Mouse (Mus musculus) kidney, embryonic 16.5 days (tissue): ENCODE measurements around the gene Creld1. TPM values are rescaled to one million over a fixed set of nuclear protein-coding genes. Genes with fewer than 3 reads are reported as not detected.
A peak's percentile ranks its signal among the peaks of the same experiment; 100 is the strongest.

ENCODE experiments used
- ATAC-seq: fragments of 200-750 bp; cut with Nextera tagmentation; 2 replicates; pipeline ENCODE4 v1.8.0; 2017; ENCODE audit warnings: moderate TSS enrichment; ENCODE audit not compliant: low FRiP score, low TSS enrichment
- H3K27ac ChIP-seq: fragments of 300-500 bp; sonication (generic); 2 replicates; pipeline ENCODE4 v1.5.1; 2014; ENCODE audit warnings: low read length
- H3K27me3 ChIP-seq: fragments of 300-500 bp; sonication (generic); 2 replicates; pipeline ENCODE4 v1.6.1; 2014; ENCODE audit warnings: low read length, control low read depth, mixed read lengths; ENCODE audit not compliant: insufficient read depth
- H3K36me3 ChIP-seq: fragments of 300-500 bp; sonication (generic); 2 replicates; pipeline ENCODE4 v1.6.1; 2014; ENCODE audit warnings: low read length, control low read depth, mixed read lengths; ENCODE audit not compliant: insufficient read depth
- H3K4me1 ChIP-seq: fragments of 300-500 bp; sonication (generic); 2 replicates; pipeline ENCODE4 v1.6.1; 2014; ENCODE audit warnings: low read length, control low read depth, mixed read lengths; ENCODE audit not compliant: insufficient read depth
- H3K4me2 ChIP-seq: fragments of 300-500 bp; sonication (generic); replicated peaks from 2 replicates; pipeline ENCODE4 v1.6.1; 2014; ENCODE audit warnings: low read depth, low read length
- H3K4me3 ChIP-seq: fragments of 300-500 bp; sonication (generic); 2 replicates; pipeline ENCODE4 v1.5.1; 2014; ENCODE audit warnings: mild to moderate bottlenecking, low read length
- H3K9ac ChIP-seq: fragments of 300-500 bp; sonication (generic); replicated peaks from 2 replicates; pipeline ENCODE4 v1.6.1; 2014; ENCODE audit warnings: low read length
- H3K9me3 ChIP-seq: fragments of 300-500 bp; sonication (generic); 2 replicates; pipeline ENCODE4 v1.6.1; 2016; ENCODE audit warnings: low read length, control low read depth
- WGBS: fragments of 180-500 bp; shearing (Covaris S2); extraction: QIAGEN DNeasy Blood & Tissue Kit; methylation state at CpG from one replicate; pipeline ENCODE4 v1.1.7; 2014; 5-methylcytosine and 5-hydroxymethylcytosine counted together
- polyA plus RNA-seq: library from polyadenylated mRNA; unstranded; fragments of >200 nt; fragmentation: Nextera tagmentation; extraction: Ambion mirVana; gene quantifications from 2 replicates; pipeline ENCODE4 v1.2.1, GENCODE M21; 2015

Creld1 gene
- polyA plus RNA-seq, 1 experiment from 2014 or later = 43.4 TPM

GRCm38 (mm10) chr6:113499346-113499745, 16.2 kb downstream of the Creld1 start:
- peaks cover 34% of the 10 kb centered on the region for H3K27me3 ChIP-seq
- no peak overlapping the region for H3K27ac ChIP-seq
- no peak for ATAC-seq
- no peak overlapping the region for H3K9ac ChIP-seq
- H3K36me3 ChIP-seq = no peaks in the 10 kb centered on the region
- 69% methylated on average over 6 of the region's 6 CpGs for WGBS
- no peak overlapping the region for H3K4me2 ChIP-seq
- no peak overlapping the region for H3K4me3 ChIP-seq
- peaks cover 10% of the 10 kb centered on the region for H3K4me1 ChIP-seq
- H3K9me3 ChIP-seq = no peaks in the 10 kb centered on the region

GRCm38 (mm10) chr6:113501388-113502084, 18.4 kb downstream of the Creld1 start, which contains the start of gene Prrt3:
Gene Prrt3, minus strand, starts transcription at chr6:113501931.
- H3K4me1 ChIP-seq = peaks cover 5% of the 10 kb centered on the region
- H3K27me3 ChIP-seq = peaks cover 20% of the 10 kb centered on the region
- no peak within 1 kb of the TSS for H3K27ac ChIP-seq
- peak within 1 kb of the TSS; percentile 59 for H3K4me2 ChIP-seq
- no peaks in the 10 kb centered on the region for H3K9me3 ChIP-seq
- no peaks in the 10 kb centered on the region for H3K36me3 ChIP-seq
- WGBS = 2% methylated on average over 32 of the region's 32 CpGs
- H3K4me3 ChIP-seq = peak within 1 kb of the TSS; percentile 45
- peak; percentile 74 for ATAC-seq
- H3K9ac ChIP-seq = peak within 1 kb of the TSS; percentile 62

DNA sequence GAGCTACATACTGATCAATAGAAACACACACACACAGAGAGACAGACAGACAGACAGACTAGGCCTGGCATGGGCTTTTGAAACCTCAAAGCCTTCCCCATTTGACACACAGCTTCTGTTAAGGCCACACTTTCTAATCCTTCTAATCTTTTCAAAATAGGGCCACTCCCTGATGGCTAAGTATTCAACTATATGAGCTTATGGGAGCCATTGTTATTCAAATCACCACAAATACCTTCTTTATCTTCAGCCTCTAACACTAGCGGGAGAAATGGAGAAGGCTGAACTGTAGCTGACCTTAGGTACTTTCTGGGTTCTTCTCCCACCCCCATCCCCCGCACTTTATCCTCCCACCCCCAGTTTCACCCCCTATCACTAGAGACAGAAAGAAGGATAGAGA, 19.7 kb downstream of the Creld1 start:
- H3K27ac ChIP-seq = no peak overlapping the region
- no peaks in the 10 kb centered on the region for H3K36me3 ChIP-seq
- H3K4me2 ChIP-seq = no peak overlapping the region
- ATAC-seq = no peak
- peaks cover 5% of the 10 kb centered on the region for H3K4me1 ChIP-seq
- H3K27me3 ChIP-seq = peaks cover 20% of the 10 kb centered on the region
- H3K9ac ChIP-seq = no peak overlapping the region
- 91% methylated on average over 2 of the region's 2 CpGs for WGBS
- no peak overlapping the region for H3K4me3 ChIP-seq
- no peaks in the 10 kb centered on the region for H3K9me3 ChIP-seq

DNA sequence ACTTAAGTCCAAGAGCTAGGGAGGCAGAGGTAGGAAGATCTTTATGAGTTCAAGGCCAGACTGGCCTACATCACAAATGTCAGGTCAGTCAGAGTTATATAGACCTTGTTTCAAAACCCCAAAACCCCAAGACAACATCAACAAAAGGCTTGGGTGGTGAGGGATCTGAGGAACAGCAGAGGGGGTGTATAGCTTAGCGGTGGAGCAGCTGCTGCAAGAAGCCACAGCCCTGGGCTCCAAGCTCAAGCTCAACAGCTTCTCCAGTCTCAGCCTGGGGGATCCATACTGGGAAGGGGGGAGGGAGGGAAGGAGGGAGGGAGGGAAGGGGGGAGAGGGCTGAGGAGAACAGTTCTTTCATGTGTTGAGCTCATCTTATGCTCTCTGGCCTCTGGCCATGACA, 22.6 kb downstream of the Creld1 start:
- Histone ChIP-seq H3K4me1 (peaks cover 8% of the 10 kb centered on the region), H3K27me3 (peaks cover 19% of the 10 kb centered on the region)
- WGBS = 83% methylated on average over 1 of the region's 1 CpGs

GRCm38 (mm10) chr6:113507130-113507529, 24.0 kb downstream of the Creld1 start:
- peaks cover 6% of the 10 kb centered on the region for H3K27me3 ChIP-seq
- no peaks in the 10 kb centered on the region for H3K36me3 ChIP-seq
- ATAC-seq = no peak
- H3K4me3 ChIP-seq = no peak overlapping the region
- H3K27ac ChIP-seq = no peak overlapping the region
- H3K9ac ChIP-seq = no peak overlapping the region
- 0 out of 2 replicates have a peak, but pooled peaks cover 4% of the 10 kb centered on the region for H3K4me1 ChIP-seq
- H3K9me3 ChIP-seq = no peaks in the 10 kb centered on the region
- no peak overlapping the region for H3K4me2 ChIP-seq

More for the DNA sequence above, 22.6 kb downstream of the Creld1 start:
- Histone ChIP-seq H3K36me3 (no peaks in the 10 kb centered on the region), H3K27ac (no peak overlapping the region), H3K9me3 (no peaks in the 10 kb centered on the region), H3K4me2 (no peak overlapping the region), H3K4me3 (no peak overlapping the region), H3K9ac (no peak overlapping the region)
- no peak for ATAC-seq

DNA sequence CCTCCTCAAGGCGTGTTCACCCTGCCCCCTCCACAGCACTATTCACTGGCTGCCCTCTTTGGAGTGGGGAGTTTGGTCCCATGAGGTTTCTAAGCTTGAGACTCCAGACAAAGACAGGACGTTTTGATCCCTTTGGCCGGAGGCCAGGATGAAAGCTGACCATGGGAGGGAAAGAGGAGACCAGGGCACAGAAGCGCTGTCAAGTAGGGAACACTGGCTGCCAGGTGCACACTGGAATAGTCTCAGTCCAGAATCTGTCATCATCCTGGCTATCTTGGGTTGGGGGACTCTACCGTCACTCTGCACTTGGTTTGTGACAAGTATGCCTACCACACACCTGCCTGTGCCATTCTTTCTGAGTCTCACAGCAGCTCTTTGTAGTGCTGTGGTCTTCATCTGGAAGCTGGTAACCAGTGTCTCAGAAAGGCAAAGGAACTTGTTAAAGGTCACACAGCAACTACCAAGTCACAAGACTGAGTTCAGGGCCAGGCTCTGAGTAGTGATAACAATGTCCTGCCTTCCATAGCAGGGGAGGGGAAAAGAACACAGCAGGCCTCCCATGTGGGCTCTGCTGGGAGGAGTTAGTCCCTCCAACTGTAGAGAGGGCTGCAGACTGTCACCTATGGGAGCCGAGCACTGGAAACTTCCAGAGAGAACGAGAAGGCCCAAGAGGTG, 25.3 kb downstream of the Creld1 start:
- Histone ChIP-seq H3K9me3 (no peaks in the 10 kb centered on the region), H3K4me3 (no peak overlapping the region), H3K27ac (no peak overlapping the region), H3K4me1 (0 out of 2 replicates have a peak, but pooled peaks cover 4% of the 10 kb centered on the region), H3K9ac (no peak overlapping the region), H3K36me3 (peaks cover 2% of the 10 kb centered on the region; the same call in 1 of the 2 replicates), H3K27me3 (no peaks in the 10 kb centered on the region), H3K4me2 (no peak overlapping the region)
- 58% methylated on average over 7 of the region's 7 CpGs for WGBS
- 0 out of 2 replicates have a peak, but pooled peaks have one; percentile 6 for ATAC-seq

GRCm38 (mm10) chr6:113508947-113509280, 25.8 kb downstream of the Creld1 start:
- Histone ChIP-seq H3K4me3 (no peak overlapping the region), H3K27ac (no peak overlapping the region), H3K9ac (no peak overlapping the region), H3K36me3 (peaks cover 7% of the 10 kb centered on the region), H3K4me2 (no peak overlapping the region), H3K4me1 (0 out of 2 replicates have a peak, but pooled peaks cover 4% of the 10 kb centered on the region), H3K27me3 (no peaks in the 10 kb centered on the region), H3K9me3 (no peaks in the 10 kb centered on the region)
- WGBS = 39% methylated on average over 5 of the region's 5 CpGs
- 0 out of 2 replicates have a peak, but pooled peaks have one; percentile 15 for ATAC-seq

DNA sequence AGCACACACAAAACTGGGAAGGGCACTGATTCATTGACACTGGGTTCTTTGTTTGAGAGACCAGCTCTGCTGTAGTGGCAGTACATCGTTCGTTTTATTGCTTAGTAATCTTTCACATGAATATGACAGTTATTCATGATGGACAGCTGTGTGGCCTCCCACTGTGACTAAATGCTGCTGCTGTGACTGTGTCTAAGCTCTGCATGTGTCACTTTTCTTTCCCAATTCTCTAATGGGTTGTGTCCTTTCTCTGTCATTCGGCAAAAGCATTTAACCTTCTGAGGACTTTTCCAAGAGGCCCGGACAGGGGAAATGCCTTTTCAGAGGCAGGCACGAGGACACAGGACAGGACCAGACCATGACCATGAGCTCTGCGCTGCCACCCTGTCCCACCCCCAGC, 30.8 kb downstream of the Creld1 start:
- H3K36me3 ChIP-seq = peaks cover 55% of the 10 kb centered on the region
- WGBS = 94% methylated on average over 6 of the region's 6 CpGs

DNA sequence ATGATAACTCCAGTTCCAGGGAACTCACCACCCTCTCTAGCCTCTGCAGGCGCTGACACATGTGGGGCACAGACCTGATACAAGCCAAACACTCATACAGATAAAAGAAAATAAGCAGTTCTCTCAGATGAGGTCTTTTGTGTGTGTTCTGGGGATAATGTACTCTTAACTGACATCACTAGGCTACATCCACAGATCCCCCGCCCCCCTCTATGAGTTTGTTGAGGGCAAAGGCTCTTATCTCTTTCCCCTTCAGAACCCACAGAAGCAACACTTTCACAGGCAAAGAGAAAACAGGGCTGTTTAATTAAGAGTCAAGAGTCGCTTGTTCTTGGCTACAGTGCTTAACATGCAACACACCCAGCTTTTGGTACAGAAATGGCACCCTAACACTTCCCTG, 31.5 kb downstream of the Creld1 start:
- Histone ChIP-seq H3K4me2 (no peak overlapping the region), H3K4me3 (no peak overlapping the region), H3K9me3 (no peaks in the 10 kb centered on the region), H3K4me1 (no peaks in the 10 kb centered on the region), H3K27ac (no peak overlapping the region), H3K9ac (no peak overlapping the region), H3K27me3 (no peaks in the 10 kb centered on the region), H3K36me3 (peaks cover 61% of the 10 kb centered on the region)
- 98% methylated on average over 3 of the region's 3 CpGs for WGBS
- ATAC-seq = no peak

More for the DNA sequence above, 30.8 kb downstream of the Creld1 start:
- Histone ChIP-seq H3K27me3 (no peaks in the 10 kb centered on the region), H3K4me1 (no peaks in the 10 kb centered on the region), H3K27ac (no peak overlapping the region), H3K4me2 (no peak overlapping the region), H3K9ac (no peak overlapping the region), H3K4me3 (no peak overlapping the region), H3K9me3 (no peaks in the 10 kb centered on the region)
- no peak for ATAC-seq
